Mouse (Mus musculus) spleen, adult 12 weeks (tissue): ENCODE data around the gene Zfhx2.
"Not testable (repeated sequence)": the region's sequence is repeated elsewhere in the genome, so short reads cannot be mapped to it uniquely, and the experiment has no call there.

Experiments
- DNase-seq: peaks from one replicate; pipeline ENCODE4 v3.0.0; 2022; ENCODE audit warnings: low spot score

The Zfhx2 gene

GRCm38 (mm10) chr14:55077481-55078365 lies 14.4 kb downstream of the Zfhx2 start:
- no peak for DNase-seq

DNA sequence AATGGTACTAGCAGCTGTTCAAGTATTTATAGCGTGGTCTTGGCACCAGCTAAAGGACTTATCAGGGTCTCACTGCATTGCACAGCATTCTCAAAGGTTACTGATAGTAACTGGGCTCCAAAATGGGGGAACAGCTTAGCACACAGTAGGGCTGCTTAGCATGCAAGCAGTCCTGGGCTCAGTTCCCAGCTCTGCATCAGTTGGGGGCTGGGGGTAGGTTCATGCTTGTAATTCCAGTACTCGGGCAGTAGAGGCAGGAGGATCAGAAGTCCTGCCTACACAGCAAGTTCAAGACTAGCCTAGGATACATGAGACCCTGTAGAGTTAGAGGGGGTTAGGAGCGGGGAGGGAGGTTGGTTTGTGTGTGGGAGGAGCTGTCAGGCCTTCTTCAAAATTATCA lies 15.2 kb downstream of the Zfhx2 start:
- no peak for DNase-seq

- no peak for DNase-seq
Measured at GRCm38 (mm10) chr14:55076224-55076623, 15.9 kb downstream of the Zfhx2 start.

DNA sequence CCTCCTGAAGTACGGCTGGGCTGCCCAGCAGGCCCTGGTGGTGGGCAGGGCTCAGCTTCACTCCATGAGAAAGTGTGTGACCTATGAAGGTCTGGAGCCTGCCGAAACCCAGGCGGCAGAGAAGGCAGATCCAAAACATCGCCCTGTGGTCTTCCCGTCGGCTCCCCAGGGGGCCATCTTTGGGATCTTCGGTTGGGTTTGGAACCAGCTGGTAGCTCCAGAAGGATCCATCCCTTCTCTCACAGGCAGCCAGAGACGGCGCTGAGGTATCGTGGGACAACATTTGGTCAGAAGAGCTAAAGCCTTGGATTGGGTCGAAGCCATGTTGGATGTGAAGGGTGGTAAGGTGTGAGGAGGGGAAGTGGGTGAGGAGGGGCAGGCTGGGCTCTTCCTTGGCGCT lies 17.7 kb downstream of the Zfhx2 start:
- no peak for DNase-seq

DNA sequence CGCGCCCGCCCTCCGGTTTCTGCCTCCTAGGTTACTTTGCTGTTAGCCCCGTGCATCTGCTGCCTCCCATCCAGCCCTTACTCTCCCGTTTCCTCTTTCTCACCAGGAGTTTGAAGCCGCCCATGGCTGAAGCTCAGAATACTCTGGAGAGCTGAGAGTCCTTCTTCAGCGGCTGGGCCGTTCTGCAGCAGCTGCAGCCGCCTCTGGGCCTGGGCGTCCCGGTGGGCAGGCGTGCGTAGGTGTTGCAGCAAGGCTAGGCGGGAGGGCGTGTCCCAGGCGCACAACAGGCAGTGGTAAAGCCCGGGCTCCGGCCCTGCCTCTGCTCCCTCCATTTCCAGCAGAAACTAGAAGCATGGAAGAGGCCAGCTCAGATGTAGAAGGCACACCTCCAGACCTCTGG lies 20.4 kb downstream of the Zfhx2 start:
- DNase-seq: no peak

GRCm38 (mm10) chr14:55066042-55066441 lies 26.1 kb downstream of the Zfhx2 start:
- DNase-seq: no peak

DNA sequence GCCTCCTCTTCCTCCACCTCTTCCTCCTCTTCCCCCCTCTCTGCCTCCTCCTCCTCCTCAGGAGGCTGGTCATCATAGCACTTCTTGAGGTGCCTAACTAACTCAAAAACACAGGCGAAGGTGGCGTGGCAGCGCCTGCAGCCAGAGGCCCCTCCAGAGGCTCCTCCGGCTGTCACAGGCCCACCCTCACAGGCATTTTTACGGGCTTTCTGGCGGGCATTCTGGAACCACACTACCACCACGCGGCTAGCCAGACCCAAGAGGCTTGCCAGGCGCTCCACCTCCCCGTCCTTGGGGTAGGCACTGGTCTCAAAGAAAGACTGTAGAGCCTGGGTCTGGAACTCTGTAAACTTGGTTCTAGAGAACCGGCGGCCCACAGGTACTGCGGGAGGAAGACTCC lies 26.7 kb downstream of the Zfhx2 start:
- no peak for DNase-seq

- no peak for DNase-seq
Measured at GRCm38 (mm10) chr14:55064481-55065370, 27.4 kb downstream of the Zfhx2 start.

- DNase-seq: no peak
Measured at GRCm38 (mm10) chr14:55063581-55064381, 28.3 kb downstream of the Zfhx2 start.

- DNase-seq: no peak
Measured at GRCm38 (mm10) chr14:55063117-55063516, 29.0 kb downstream of the Zfhx2 start.

DNA sequence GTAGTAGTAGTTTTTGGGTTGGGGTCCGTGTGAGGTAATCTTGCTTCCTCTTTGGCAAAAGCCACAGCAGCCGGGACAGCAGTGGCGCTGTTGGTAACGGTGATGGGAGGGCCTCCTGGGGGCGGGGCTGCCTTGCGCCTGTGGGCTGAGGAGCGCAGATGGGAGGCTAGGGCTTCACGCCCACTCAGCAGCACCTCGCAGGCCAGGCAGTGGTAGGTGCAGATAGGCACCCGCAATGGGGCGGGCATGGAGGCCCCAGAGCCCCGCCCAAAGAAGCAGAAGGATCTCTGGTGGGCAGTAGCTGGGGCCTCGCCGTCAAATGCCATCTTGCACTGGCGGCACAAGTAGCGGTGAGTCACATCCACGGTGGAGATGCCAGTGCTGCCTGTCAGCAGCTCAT lies 29.5 kb downstream of the Zfhx2 start:
- DNase-seq: peak; percentile 43

- no peak for DNase-seq
Measured at GRCm38 (mm10) chr14:55061845-55062244, 30.3 kb downstream of the Zfhx2 start.

DNA sequence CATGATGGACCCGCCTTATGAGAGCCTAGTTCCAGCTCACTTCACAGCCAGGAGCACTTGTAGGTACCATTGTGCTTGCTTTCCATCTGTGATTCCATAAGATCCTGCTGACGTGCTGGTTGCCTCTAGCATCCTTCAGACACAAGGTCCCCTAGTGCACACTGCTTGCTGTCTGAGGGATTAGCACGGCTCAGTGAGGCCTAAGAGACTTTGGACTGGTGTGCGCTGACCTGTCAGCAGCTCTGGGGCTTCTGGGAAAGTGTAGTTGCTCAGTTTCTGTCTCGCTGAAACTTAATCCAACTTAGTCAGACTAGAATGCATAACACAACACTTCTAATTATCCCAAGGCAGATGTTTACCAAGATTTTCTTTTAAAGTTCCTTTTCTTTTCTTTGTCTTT lies 32.2 kb downstream of the Zfhx2 start:
- no peak for DNase-seq

DNA sequence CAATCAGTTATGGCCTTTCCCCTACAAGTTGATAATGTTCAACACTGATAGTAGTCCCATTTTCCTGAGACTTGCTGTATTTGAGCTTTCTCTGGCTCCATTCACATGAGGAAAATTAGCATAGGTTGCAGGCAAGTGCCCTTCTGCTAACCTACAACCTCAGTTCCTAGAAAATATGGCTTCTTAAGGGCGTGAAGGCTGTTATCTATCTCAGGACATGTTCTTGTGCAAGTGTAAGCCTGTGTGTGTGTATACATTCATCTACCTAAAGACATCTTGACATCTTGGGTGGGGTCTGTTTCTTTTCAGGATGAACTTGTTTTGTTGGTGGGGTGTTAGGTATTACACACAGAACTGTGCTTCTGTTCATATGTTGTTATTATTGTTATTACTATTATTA lies 33.1 kb downstream of the Zfhx2 start:
- no peak for DNase-seq

GRCm38 (mm10) chr14:55055167-55055834 lies 36.8 kb downstream of the Zfhx2 start:
- DNase-seq: no peak

DNA sequence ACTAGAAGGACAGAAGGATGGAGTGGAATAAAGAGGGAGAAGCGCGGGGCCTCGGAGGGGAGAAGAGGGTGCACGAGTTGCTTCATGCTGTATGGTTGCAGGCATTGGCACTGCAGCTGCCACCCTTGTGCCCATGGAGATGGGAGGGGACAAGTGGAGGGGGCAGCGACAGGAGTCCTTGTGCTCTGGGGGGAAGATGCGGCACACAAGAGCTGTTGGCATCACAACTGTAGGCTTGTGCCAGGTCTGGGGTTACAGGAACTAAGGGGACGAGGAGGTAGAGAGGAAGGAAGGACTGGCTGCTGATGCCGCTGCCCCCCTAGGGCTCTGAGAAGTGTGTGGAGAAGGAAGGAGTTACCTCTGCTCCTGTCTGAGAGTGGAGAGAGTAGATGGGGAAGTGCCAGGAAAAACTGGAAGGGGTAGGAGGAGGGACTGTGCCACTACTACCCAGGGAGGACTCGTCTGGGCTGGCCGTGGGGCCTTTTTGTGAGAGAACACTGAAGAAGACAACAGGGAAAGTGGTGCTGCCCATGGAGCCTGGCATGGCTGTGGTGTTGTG lies 37.9 kb downstream of the Zfhx2 start:
- DNase-seq: no peak

- no peak for DNase-seq
Measured at GRCm38 (mm10) chr14:55053708-55054190, 38.4 kb downstream of the Zfhx2 start.

- DNase-seq: no peak
Measured at GRCm38 (mm10) chr14:55053050-55053449, 39.1 kb downstream of the Zfhx2 start.

DNA sequence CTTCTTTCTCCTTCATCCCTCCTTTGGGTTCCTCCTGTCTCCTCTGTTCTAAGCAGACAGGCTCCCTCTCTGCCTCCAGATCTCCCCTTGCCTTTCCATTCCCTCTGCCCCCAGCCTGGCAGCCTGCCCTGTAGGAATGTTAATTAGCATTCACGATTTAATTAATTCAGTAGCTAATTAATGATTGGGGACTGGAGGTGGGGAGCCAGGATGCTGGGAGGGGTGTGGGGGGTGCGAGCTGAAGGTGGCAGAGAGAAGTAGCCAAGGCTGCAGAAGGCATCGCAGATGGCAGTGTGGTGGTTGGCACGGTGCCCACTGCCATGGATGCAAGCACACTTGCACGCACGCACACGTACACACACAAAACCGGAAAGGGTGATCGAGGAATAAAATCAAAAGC lies 39.6 kb downstream of the Zfhx2 start:
- no peak for DNase-seq

DNA sequence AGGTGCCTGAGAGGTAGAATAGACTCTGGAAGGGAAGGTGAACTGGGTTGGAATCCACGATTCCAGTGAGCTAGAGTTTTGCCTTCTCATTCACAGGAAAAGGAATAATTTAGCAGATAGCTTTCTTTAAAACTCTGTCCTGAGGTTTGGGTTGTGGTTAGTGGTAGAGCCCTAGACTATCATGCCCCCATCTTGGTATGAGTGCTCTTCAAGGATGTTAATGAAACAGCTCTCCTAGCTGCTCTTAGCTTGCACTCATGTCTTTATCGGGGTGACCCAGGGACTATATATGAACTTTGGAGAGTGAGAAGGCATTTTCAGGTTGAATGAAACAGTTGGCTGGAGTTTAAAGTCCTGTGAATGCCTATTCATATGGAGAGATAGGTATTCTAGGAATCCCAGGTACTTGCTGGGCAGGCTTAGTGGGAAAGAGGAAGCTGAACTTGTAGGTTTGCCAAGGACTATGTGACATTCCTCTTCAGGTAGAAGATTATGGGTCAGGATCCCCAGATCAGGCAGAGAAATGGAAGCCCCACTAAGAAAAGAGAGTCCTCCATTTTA lies 44.1 kb downstream of the Zfhx2 start:
- no peak for DNase-seq

- DNase-seq: not testable (repeated sequence)
Measured at GRCm38 (mm10) chr14:55043694-55044093, 48.4 kb downstream of the Zfhx2 start.
